Mouse (Mus musculus) cerebellum, postnatal 4 days (tissue): ENCODE measurements around the gene BB287469.
"Not testable (repeated sequence)": the region's sequence is repeated elsewhere in the genome, so short reads cannot be mapped to it uniquely, and the experiment has no call there.

Source experiments
- DNase-seq, 2 experiments: peaks; one replicate each; pipeline ENCODE4 v3.0.0; 2022; ENCODE audit warnings: low spot score in 2 of 2, mixed read lengths in 1 of 2

Gene BB287469

GRCm38 (mm10) chr12:87816277-87816676, at the start of gene BB287469:
Gene BB287469, plus strand, starts transcription at chr12:87816577.
- DNase-seq = not testable (repeated sequence)

GRCm38 (mm10) chr12:87775655-87776054, 40.7 kb upstream of the BB287469 start, which contains the start of gene Gm21319:
Gene Gm21319, minus strand, starts transcription at chr12:87775755.
- DNase-seq = not testable (repeated sequence)

- DNase-seq = not testable (repeated sequence)
These were observed 21.2 kb upstream of the BB287469 start, which contains the start of gene Gm21936 for GRCm38 (mm10) chr12:87795212-87795611. Gene Gm21936, plus strand, starts transcription at chr12:87795512.

GRCm38 (mm10) chr12:87797971-87798370, 18.4 kb upstream of the BB287469 start:
- DNase-seq = not testable (repeated sequence)

GRCm38 (mm10) chr12:87842239-87842638, 25.9 kb downstream of the BB287469 start, which contains the start of gene Gm2001:
Gene Gm2001, minus strand, starts transcription at chr12:87842339.
- not testable (repeated sequence) for DNase-seq

GRCm38 (mm10) chr12:87850657-87851056, 34.3 kb downstream of the BB287469 start:
- DNase-seq = not testable (repeated sequence)

- DNase-seq = not testable (repeated sequence)
These were observed 39.7 kb downstream of the BB287469 start for GRCm38 (mm10) chr12:87856067-87856466.

- DNase-seq = peak in 1 of 2 experiments; percentile 27
These were observed 45.6 kb downstream of the BB287469 start for GRCm38 (mm10) chr12:87861740-87862692.

GRCm38 (mm10) chr12:87863638-87864037, 47.3 kb downstream of the BB287469 start:
- peak in 1 of 2 experiments; percentile 29 for DNase-seq

GRCm38 (mm10) chr12:87864048-87864447, 47.7 kb downstream of the BB287469 start:
- DNase-seq = not testable (repeated sequence)
